Mouse (Mus musculus) lung, postnatal 0 days (tissue): Measurements from ENCODE around the gene Brd7. TPM values are rescaled to one million over a fixed set of nuclear protein-coding genes. Genes with fewer than 3 reads are reported as not detected.

Experiments used
- ATAC-seq: fragments of 200-750 bp; cut with Nextera tagmentation; 2 replicates; pipeline ENCODE4 v1.8.0; 2017; ENCODE audit warnings: moderate library complexity
- DNase-seq: peaks from one replicate; pipeline ENCODE4 v3.0.0-alpha.2; 2016; ENCODE audit warnings: low spot score
- H3K27ac ChIP-seq: fragments of 300-500 bp; sonication (generic); 2 replicates; pipeline ENCODE4 v1.5.1; 2014; ENCODE audit warnings: antibody characterized with exemption, mild to moderate bottlenecking, low read length, mixed read lengths
- H3K27me3 ChIP-seq: fragments of 300-500 bp; sonication (generic); replicated peaks from 2 replicates; pipeline ENCODE4 v1.6.1; 2014; ENCODE audit warnings: low read length, mixed read lengths; ENCODE audit not compliant: insufficient read depth
- H3K36me3 ChIP-seq: fragments of 300-500 bp; sonication (generic); 2 replicates; pipeline ENCODE4 v1.6.1; 2014; ENCODE audit warnings: low read length, mixed read lengths; ENCODE audit not compliant: insufficient read depth
- H3K4me1 ChIP-seq: fragments of 300-500 bp; sonication (generic); 2 replicates; pipeline ENCODE4 v1.6.1; 2014; ENCODE audit warnings: antibody characterized with exemption, low read depth, low read length, mixed read lengths; ENCODE audit not compliant: insufficient read depth
- H3K4me2 ChIP-seq: fragments of 300-500 bp; sonication (generic); replicated peaks from 2 replicates; pipeline ENCODE4 v1.6.1; 2014; ENCODE audit warnings: low read depth, mild to moderate bottlenecking, low read length, moderate library complexity, mixed read lengths
- H3K4me3 ChIP-seq: fragments of 300-500 bp; sonication (generic); 2 replicates; pipeline ENCODE4 v1.5.1; 2014; ENCODE audit warnings: low read depth, low read length
- H3K9ac ChIP-seq: fragments of 300-500 bp; sonication (generic); replicated peaks from 2 replicates; pipeline ENCODE4 v1.6.1; 2014; ENCODE audit warnings: low read depth, mild to moderate bottlenecking
- H3K9me3 ChIP-seq: fragments of 300-500 bp; sonication (generic); 2 replicates; pipeline ENCODE4 v1.6.1; 2016; ENCODE audit warnings: low read length, mixed read lengths
- CTCF ChIP-seq: IDR thresholded peaks from 2 replicates; pipeline ENCODE4 v1.5.1; 2016; ENCODE audit warnings: antibody characterized with exemption, mild to moderate bottlenecking
- EP300 ChIP-seq: IDR thresholded peaks from 2 replicates; pipeline ENCODE4 v1.6.1; 2016; ENCODE audit warnings: antibody characterized with exemption, mild to moderate bottlenecking, control low read depth
- WGBS: fragments of 180-500 bp; shearing (Covaris S2); extraction: QIAGEN DNeasy Blood & Tissue Kit; methylation state at CpG from one replicate; pipeline ENCODE4 v1.1.7; 2014; 5-methylcytosine and 5-hydroxymethylcytosine counted together
- polyA plus RNA-seq: library from polyadenylated mRNA; unstranded; fragments of >200 nt; fragmentation: Nextera tagmentation; extraction: Ambion mirVana; gene quantifications from 2 replicates; pipeline ENCODE4 v1.2.1, GENCODE M21; 2015

The Brd7 gene
- polyA plus RNA-seq, 1 experiment from 2014 or later: 116 TPM

DNA sequence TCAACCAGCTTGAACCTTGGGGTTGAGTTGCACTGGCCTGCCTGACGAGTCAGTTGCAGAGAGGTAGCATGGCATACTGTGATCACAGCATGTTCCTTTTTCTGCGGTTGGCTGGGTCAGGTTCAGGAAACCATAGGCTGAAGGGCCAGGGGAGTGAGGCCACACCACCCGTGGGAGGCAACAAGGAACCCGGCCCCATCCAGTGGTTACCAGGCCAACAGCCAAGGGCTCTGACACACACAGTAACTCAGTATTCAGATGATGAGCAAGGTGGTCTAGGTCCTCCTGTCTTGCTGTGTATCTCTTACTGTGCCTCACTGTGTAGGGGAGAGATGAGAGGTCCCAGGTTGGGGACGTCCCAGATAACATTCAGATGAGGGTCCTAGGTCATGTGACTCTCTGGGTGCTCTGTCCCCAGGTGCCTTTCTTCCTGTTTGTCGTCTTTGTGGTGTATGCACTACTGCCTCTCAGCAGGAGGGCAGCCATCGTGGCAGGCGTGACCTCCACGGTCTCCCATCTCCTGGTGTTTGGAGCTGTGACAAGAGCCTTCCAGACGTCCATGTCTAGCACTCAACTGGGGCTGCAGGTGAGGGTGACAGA is 52.6 kb downstream of the Brd7 start:
- WGBS: 72% methylated on average over 10 of the region's 10 CpGs
- Histone ChIP-seq H3K4me1 (no peaks in the 10 kb centered on the region), H3K9me3 (no peaks in the 10 kb centered on the region), H3K9ac (no peak overlapping the region), H3K4me2 (no peak overlapping the region), H3K27me3 (no peaks in the 10 kb centered on the region), H3K4me3 (no peak overlapping the region), H3K27ac (no peak overlapping the region), H3K36me3 (no peaks in the 10 kb centered on the region)
- TF ChIP-seq CTCF: no peak
- TF ChIP-seq EP300: no peak
- ATAC-seq: 0 out of 2 replicates have a peak, but pooled peaks have one; percentile 12
- no peak for DNase-seq

DNA sequence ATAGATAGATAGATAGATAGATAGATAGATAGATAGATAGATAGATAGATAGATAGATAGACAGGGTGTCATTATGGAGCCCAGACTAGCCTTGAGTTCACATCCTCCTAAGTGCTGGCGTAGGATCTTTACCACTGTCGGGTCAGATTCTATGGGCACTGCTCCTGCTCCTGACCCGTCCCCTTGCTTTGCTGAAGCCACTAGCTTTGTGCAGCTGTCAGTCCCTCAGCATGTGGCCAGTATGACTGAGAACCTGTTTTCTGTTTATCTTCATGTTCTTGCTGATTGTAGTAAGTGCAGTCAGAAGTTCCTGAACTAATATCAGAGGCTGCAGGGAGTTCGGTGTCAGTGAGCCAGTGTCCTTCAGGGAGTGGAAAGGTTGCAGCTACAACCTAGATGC is 54.3 kb downstream of the Brd7 start:
- TF ChIP-seq EP300: no peak
- no peak for TF ChIP-seq CTCF
- Histone ChIP-seq H3K9me3 (no peaks in the 10 kb centered on the region), H3K27me3 (no peaks in the 10 kb centered on the region), H3K4me1 (no peaks in the 10 kb centered on the region), H3K27ac (no peak overlapping the region), H3K36me3 (no peaks in the 10 kb centered on the region), H3K4me3 (no peak overlapping the region), H3K4me2 (no peak overlapping the region), H3K9ac (no peak overlapping the region)
- no peak for ATAC-seq
- DNase-seq: no peak
- WGBS: 75% methylated on average over 4 of the region's 4 CpGs

DNA sequence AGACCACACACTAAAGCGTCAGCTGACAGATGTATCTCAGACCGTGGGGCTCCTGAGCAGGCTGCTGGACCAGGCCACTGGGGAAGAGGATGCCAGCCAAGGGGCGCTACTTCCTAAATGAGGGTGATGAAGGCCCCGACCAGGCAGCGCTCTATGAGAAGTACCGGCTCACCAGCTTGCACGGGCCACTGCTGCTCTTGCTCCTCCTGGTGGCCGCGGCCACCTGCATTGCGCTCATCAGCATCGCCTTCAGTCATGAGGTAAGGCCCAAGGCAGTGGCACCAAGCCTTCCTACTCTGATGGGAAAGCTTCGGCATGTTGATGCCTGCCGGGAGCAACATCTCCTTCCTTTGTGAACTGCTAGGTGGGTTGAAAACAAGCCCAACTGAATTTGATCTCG is 55.5 kb downstream of the Brd7 start:
- no peak overlapping the region for H3K9ac ChIP-seq
- ATAC-seq: peak; percentile 31; the same call in 1 of the 2 replicates
- peak; percentile 29 for DNase-seq
- no peak for TF ChIP-seq EP300
- TF ChIP-seq CTCF: peak; percentile 74
- no peaks in the 10 kb centered on the region for H3K27me3 ChIP-seq
- no peak overlapping the region for H3K4me3 ChIP-seq
- 67% methylated on average over 14 of the region's 14 CpGs for WGBS
- H3K27ac ChIP-seq: no peak overlapping the region
- H3K9me3 ChIP-seq: no peaks in the 10 kb centered on the region
- H3K4me2 ChIP-seq: no peak overlapping the region
- no peaks in the 10 kb centered on the region for H3K4me1 ChIP-seq
- H3K36me3 ChIP-seq: no peaks in the 10 kb centered on the region; the same call in 1 of the 2 replicates

DNA sequence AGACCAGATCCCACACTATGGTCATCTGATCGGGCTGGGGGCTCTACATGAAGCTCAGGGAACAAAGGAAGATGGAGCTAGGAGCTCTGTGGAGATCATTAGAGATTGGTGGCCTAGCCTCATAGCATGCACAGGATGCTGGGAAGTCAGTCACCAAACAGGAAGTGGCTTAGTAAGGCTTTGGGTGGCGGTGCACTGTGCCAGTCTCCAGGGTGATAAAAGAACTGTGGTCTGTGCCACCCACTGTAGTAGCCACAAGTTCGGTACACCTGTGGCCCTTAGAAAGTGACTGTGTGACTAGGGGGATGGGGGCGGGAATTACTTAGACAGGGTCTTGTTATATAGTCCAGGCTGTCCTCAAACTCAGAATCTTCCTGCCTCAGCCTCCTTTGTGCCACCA is 56.2 kb downstream of the Brd7 start:
- WGBS: 83% methylated on average over 4 of the region's 4 CpGs
- no peak overlapping the region for H3K4me2 ChIP-seq
- no peaks in the 10 kb centered on the region; the same call in 1 of the 2 replicates for H3K36me3 ChIP-seq
- H3K27ac ChIP-seq: no peak overlapping the region
- no peak for ATAC-seq
- no peak for TF ChIP-seq CTCF
- TF ChIP-seq EP300: no peak
- H3K9me3 ChIP-seq: no peaks in the 10 kb centered on the region
- H3K9ac ChIP-seq: no peak overlapping the region
- no peaks in the 10 kb centered on the region for H3K27me3 ChIP-seq
- DNase-seq: no peak
- no peaks in the 10 kb centered on the region for H3K4me1 ChIP-seq
- no peak overlapping the region for H3K4me3 ChIP-seq

DNA sequence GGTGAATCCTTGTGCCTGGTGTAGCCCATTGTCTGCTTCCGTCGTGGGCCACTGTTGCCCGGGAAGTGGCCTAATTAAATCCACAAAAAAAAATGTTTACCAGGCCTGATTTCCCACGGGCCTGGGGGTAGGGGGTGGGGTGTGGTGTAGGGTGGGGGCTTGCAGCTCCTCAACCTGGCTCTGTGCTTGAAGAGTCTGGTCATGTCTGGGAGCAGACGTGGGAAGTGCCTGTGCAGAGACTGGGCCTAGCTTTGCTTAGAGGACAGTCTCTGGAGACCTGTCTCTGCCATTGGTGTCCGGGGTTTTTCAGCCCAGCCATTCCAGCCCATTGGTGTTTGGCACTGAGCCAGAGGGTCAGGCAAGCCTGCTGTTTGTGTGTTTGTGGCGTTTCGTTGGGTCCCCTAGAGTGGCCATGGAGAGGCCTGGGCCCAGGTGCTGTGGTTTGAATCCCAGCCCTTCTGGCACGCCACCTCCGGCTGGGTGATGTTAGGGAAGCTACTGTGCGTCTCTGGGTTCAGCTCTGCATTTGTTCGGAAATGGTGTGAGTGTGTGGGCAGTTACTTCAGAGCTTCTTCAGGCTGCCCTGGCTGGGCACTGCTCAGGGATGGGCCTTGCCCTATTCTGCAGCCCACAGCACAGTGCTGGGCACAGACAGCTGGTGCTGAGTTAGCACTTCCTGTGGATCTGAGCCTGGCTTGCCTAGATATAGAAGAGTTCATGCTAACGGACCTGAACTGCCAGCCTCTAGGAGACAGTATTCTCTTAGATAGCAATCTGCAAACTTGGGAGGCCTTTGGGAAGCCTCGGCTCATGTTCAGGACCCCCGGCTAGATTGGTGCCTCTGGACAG is 60.2 kb downstream of the Brd7 start:
- Histone ChIP-seq H3K4me1 (0 out of 2 replicates have a peak, but pooled peaks cover 7% of the 10 kb centered on the region), H3K27ac (no peak overlapping the region), H3K27me3 (no peaks in the 10 kb centered on the region), H3K36me3 (no peaks in the 10 kb centered on the region; the same call in 1 of the 2 replicates), H3K9ac (no peak overlapping the region), H3K4me3 (no peak overlapping the region), H3K9me3 (no peaks in the 10 kb centered on the region), H3K4me2 (no peak overlapping the region)
- ATAC-seq (no peak), DNase-seq (no peak)
- no peak for TF ChIP-seq CTCF
- no peak for TF ChIP-seq EP300
- WGBS: 74% methylated on average over 15 of the region's 15 CpGs

DNA sequence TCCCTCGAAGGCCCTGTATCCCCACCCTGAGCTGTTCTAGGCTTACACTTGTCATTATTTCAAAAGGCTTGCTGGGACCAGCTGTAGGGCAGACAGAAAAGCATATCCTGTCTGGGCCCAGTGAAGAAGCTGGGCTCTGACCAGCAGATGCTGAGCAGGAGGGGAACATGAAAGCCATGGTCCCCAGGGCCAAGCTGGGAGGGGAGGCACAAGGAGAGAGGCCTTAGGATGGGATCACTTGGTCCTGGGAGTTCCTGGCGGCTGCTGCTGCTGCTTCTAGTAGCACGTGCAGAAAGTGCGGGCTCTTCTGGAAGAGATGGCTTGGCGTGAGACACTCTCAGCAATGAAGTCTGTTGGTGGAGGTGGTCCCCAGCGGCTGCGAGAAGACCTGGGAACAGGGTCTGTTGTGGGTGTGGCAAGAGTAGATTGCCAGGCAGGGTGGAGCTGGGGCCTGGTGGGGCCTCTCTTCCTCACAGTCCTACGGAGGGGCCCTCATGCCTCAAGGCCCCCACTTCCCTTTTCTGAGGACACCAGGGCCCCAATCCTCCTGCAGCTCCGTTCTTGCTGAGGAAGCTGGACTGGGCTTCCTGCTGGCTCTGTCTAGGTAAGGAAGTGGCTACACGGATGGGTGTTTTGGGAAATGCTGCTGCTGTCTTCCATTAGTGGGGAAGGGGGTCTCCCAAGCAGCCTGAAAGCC is 61.9 kb downstream of the Brd7 start:
- no peak overlapping the region for H3K4me2 ChIP-seq

More for the DNA sequence above, 61.9 kb downstream of the Brd7 start:
- Histone ChIP-seq H3K9ac (no peak overlapping the region), H3K4me3 (no peak overlapping the region), H3K9me3 (no peaks in the 10 kb centered on the region), H3K27me3 (no peaks in the 10 kb centered on the region), H3K4me1 (0 out of 2 replicates have a peak, but pooled peaks cover 7% of the 10 kb centered on the region), H3K36me3 (peaks cover 3% of the 10 kb centered on the region; the same call in 1 of the 2 replicates), H3K27ac (no peak overlapping the region)
- WGBS: 68% methylated on average over 9 of the region's 10 CpGs
- peak; percentile 36 for DNase-seq
- no peak for ATAC-seq
- TF ChIP-seq CTCF: no peak
- no peak for TF ChIP-seq EP300
